Mouse (Mus musculus) midbrain, postnatal 0 days (tissue): Measurements from ENCODE around the gene Plgrkt. TPM values are rescaled to one million over a fixed set of nuclear protein-coding genes. Genes with fewer than 3 reads are reported as not detected.

Experiments used
- ATAC-seq: fragments of 200-750 bp; cut with Nextera tagmentation; 2 replicates; pipeline ENCODE4 v1.8.0; 2017; ENCODE audit warnings: moderate number of reproducible peaks, mild to moderate bottlenecking, moderate TSS enrichment, moderate library complexity; ENCODE audit not compliant: low FRiP score
- DNase-seq: peaks from one replicate; pipeline ENCODE4 v3.0.0-alpha.2; 2015; ENCODE audit warnings: low spot score
- H3K27ac ChIP-seq: fragments of 300-500 bp; sonication (generic); 2 replicates; pipeline ENCODE4 v1.5.1; 2014; ENCODE audit warnings: low read depth, mild to moderate bottlenecking, low read length, mixed read lengths
- H3K27me3 ChIP-seq: fragments of 300-500 bp; sonication (generic); 2 replicates; pipeline ENCODE4 v1.6.1; 2014; ENCODE audit warnings: low read length, control low read depth, mixed read lengths; ENCODE audit not compliant: insufficient read depth
- H3K36me3 ChIP-seq: fragments of 300-500 bp; sonication (generic); 2 replicates; pipeline ENCODE4 v1.6.1; 2014; ENCODE audit warnings: low read length, control low read depth, mixed read lengths; ENCODE audit not compliant: insufficient read depth
- H3K4me1 ChIP-seq: fragments of 300-500 bp; sonication (generic); 2 replicates; pipeline ENCODE4 v1.6.1; 2014; ENCODE audit warnings: mild to moderate bottlenecking, control low read depth, antibody characterized with exemption, low read length, mixed read lengths; ENCODE audit not compliant: insufficient read depth
- H3K4me2 ChIP-seq: fragments of 300-500 bp; sonication (generic); 2 replicates; pipeline ENCODE4 v1.6.1; 2014; ENCODE audit warnings: low read depth, mild to moderate bottlenecking, low read length, mixed read lengths; ENCODE audit not compliant: poor library complexity, severe bottlenecking
- H3K4me3 ChIP-seq: fragments of 300-500 bp; sonication (generic); 2 replicates; pipeline ENCODE4 v1.5.1; 2014; ENCODE audit warnings: low read depth, mild to moderate bottlenecking, low read length, moderate library complexity
- H3K9ac ChIP-seq: fragments of 300-500 bp; sonication (generic); replicated peaks from 2 replicates; pipeline ENCODE4 v1.6.1; 2014; ENCODE audit warnings: mild to moderate bottlenecking, low read length, moderate library complexity, mixed read lengths; ENCODE audit not compliant: poor library complexity, severe bottlenecking
- H3K9me3 ChIP-seq: fragments of 300-500 bp; sonication (generic); 2 replicates; pipeline ENCODE4 v1.6.1; 2016; ENCODE audit warnings: low read length, control low read depth
- CTCF ChIP-seq: IDR thresholded peaks from 2 replicates; pipeline ENCODE4 v1.5.1; 2016; ENCODE audit warnings: antibody characterized with exemption, mild to moderate bottlenecking
- WGBS: fragments of 180-500 bp; shearing (Covaris S2); extraction: QIAGEN DNeasy Blood & Tissue Kit; methylation state at CpG from one replicate; pipeline ENCODE4 v1.1.7; 2014; 5-methylcytosine and 5-hydroxymethylcytosine counted together
- polyA plus RNA-seq: library from polyadenylated mRNA; unstranded; fragments of >200 nt; fragmentation: Nextera tagmentation; extraction: Ambion mirVana; gene quantifications from 2 replicates; pipeline ENCODE4 v1.2.1, GENCODE M21; 2015
- total RNA-seq: library from RNA; depleted of rRNA; stranded (reverse); fragments of >200 nt; gene quantifications from 2 replicates; pipeline ENCODE4 v1.2.3, GENCODE M21; 2014

The Plgrkt gene
- total and polyA plus RNA-seq, 2 experiments from 2014 or later: 26.4 to 61.9 TPM

DNA sequence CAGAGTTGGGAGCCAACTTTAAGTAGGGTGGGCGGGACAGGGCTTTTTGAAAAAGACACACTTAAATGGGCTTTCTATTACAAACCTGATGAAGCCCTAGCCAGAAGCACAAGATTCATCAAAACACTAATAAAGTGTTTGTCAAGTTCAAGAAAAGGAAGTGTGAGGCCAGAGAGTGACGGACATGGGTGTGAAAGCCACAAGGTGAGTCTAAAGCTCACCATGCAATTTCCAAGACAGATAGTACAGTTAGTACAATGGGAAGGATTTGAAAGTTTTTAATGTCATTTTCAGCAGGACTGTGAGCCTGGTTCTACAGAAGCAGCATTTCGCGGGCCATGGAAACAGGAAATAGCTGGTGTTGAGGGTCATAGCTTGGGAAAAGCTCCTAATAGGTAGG lies 32.6 kb upstream of the Plgrkt start:
- Histone ChIP-seq H3K9ac (no peak overlapping the region), H3K4me1 (no peaks in the 10 kb centered on the region), H3K4me3 (no peak overlapping the region), H3K9me3 (no peaks in the 10 kb centered on the region), H3K27me3 (no peaks in the 10 kb centered on the region), H3K27ac (no peak overlapping the region), H3K36me3 (no peaks in the 10 kb centered on the region), H3K4me2 (no peak overlapping the region)
- TF ChIP-seq CTCF: no peak
- DNase-seq (no peak), ATAC-seq (no peak)
- WGBS: 95% methylated on average over 4 of the region's 4 CpGs

DNA sequence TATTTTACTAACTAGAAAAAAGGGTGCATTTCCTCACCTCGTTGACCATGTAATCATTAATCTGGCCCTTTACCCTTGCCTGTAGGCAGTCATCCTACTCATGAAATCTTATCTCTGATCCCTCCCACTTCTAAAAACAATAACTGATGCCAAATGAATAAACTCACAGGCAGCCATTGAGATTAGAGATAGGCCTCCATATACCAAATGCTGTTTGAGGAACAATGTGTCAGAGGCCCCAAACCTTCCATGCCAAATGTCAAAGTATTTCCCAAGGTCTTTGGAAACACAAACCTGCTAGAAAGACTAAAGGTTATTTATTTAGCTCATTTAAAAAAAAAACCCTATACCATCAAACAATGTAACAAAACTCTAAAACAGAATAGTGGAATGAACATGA lies 29.2 kb upstream of the Plgrkt start:
- 77% methylated on average over 1 of the region's 1 CpGs for WGBS
- Histone ChIP-seq H3K9ac (no peak overlapping the region), H3K4me3 (no peak overlapping the region), H3K4me2 (no peak overlapping the region), H3K9me3 (no peaks in the 10 kb centered on the region), H3K27me3 (no peaks in the 10 kb centered on the region), H3K27ac (no peak overlapping the region), H3K4me1 (no peaks in the 10 kb centered on the region), H3K36me3 (no peaks in the 10 kb centered on the region)
- ATAC-seq (no peak), DNase-seq (no peak)
- no peak for TF ChIP-seq CTCF

- no peaks in the 10 kb centered on the region for H3K27me3 ChIP-seq
- H3K4me3 ChIP-seq: no peak overlapping the region
- no peaks in the 10 kb centered on the region for H3K36me3 ChIP-seq
- no peak for DNase-seq
- 96% methylated on average over 2 of the region's 2 CpGs for WGBS
- no peak overlapping the region for H3K27ac ChIP-seq
- no peak for TF ChIP-seq CTCF
- no peak for ATAC-seq
- no peaks in the 10 kb centered on the region for H3K4me1 ChIP-seq
- no peaks in the 10 kb centered on the region for H3K9me3 ChIP-seq
- H3K9ac ChIP-seq: no peak overlapping the region
- H3K4me2 ChIP-seq: no peak overlapping the region
These were observed 27.5 kb upstream of the Plgrkt start for GRCm38 (mm10) chr19:29394721-29395120.

- TF ChIP-seq CTCF: no peak
- WGBS: 93% methylated on average over 9 of the region's 9 CpGs
- no peaks in the 10 kb centered on the region for H3K9me3 ChIP-seq
- ATAC-seq: no peak
- no peaks in the 10 kb centered on the region for H3K4me1 ChIP-seq
- no peak overlapping the region for H3K9ac ChIP-seq
- no peak overlapping the region for H3K27ac ChIP-seq
- H3K4me3 ChIP-seq: no peak overlapping the region
- H3K4me2 ChIP-seq: no peak overlapping the region
- no peak for DNase-seq
- no peaks in the 10 kb centered on the region for H3K36me3 ChIP-seq
- H3K27me3 ChIP-seq: no peaks in the 10 kb centered on the region
These were observed 26.1 kb upstream of the Plgrkt start for GRCm38 (mm10) chr19:29393333-29393732.

GRCm38 (mm10) chr19:29391279-29391678 lies 24.1 kb upstream of the Plgrkt start:
- Histone ChIP-seq H3K27me3 (no peaks in the 10 kb centered on the region), H3K9ac (no peak overlapping the region), H3K9me3 (no peaks in the 10 kb centered on the region), H3K27ac (no peak overlapping the region), H3K4me1 (no peaks in the 10 kb centered on the region), H3K36me3 (no peaks in the 10 kb centered on the region), H3K4me3 (no peak overlapping the region), H3K4me2 (no peak overlapping the region)
- DNase-seq: no peak
- 84% methylated on average over 4 of the region's 4 CpGs for WGBS
- no peak for ATAC-seq
- no peak for TF ChIP-seq CTCF

- DNase-seq: no peak
- no peak overlapping the region for H3K4me3 ChIP-seq
- no peak overlapping the region for H3K27ac ChIP-seq
- no peak for TF ChIP-seq CTCF
- no peak for ATAC-seq
- WGBS: 87% methylated on average over 5 of the region's 5 CpGs
- no peaks in the 10 kb centered on the region for H3K27me3 ChIP-seq
- H3K36me3 ChIP-seq: no peaks in the 10 kb centered on the region
- no peaks in the 10 kb centered on the region for H3K9me3 ChIP-seq
- no peaks in the 10 kb centered on the region for H3K4me1 ChIP-seq
- H3K9ac ChIP-seq: no peak overlapping the region
- H3K4me2 ChIP-seq: no peak overlapping the region
These were observed 23.3 kb upstream of the Plgrkt start for GRCm38 (mm10) chr19:29390483-29390882.
